Mouse (Mus musculus) left cerebral cortex, postnatal 36 days (tissue): ENCODE measurements around the gene Barhl1. TPM values are rescaled to one million over a fixed set of nuclear protein-coding genes. Genes with fewer than 3 reads are reported as not detected.

Experiments used
- DNase-seq, 2 experiments: peaks; one replicate each; pipeline ENCODE4 v3.0.0; 2021 to 2022; ENCODE audit warnings: low spot score in 2 of 2, mixed read lengths in 1 of 2
- intact Hi-C: fragments of 180-260 bp; cut with DNase I; formaldehyde crosslinking; loops from one replicate; pipeline ENCODE4 v1.15.1; 2025
- total RNA-seq, 2 experiments: library from RNA; stranded (reverse); gene quantifications; 2 replicates each; pipeline ENCODE4 v1.2.3; 2021

Gene Barhl1
- total RNA-seq, 2 experiments from 2014 or later, result not detected

DNA sequence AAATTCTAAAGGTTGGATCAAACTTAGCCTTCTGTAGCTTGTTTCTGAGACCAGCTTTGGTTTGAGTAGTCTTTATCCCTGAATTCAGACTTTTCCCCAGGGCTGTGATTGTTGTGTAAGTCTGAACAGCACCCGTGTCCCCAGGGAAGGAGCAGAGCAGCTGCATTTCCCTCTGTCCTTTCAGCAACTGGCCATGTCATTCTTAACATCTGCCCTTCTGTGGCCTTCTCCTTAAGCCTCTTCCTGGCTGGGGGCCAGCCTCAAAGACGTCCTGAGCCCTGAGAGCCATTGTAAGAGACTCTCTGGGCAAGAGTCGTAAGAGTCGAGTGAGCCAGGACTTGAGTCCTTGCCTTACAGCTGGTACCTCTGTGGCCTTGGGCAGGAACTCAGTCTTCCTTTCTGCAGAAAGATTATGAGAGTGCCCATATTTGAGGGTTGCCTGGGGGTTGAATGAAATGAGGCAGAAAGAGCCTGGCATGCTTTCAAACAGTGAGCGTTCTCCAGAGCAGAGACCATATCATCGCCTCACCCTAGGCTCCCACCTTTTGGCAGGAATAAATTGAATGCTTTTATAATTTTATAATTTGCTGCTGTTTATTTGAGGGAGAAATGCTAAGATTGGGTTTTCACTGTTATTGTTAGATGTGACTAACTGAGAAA is 33.5 kb downstream of the Barhl1 start:
- intact Hi-C loops, result no loop called here

DNA sequence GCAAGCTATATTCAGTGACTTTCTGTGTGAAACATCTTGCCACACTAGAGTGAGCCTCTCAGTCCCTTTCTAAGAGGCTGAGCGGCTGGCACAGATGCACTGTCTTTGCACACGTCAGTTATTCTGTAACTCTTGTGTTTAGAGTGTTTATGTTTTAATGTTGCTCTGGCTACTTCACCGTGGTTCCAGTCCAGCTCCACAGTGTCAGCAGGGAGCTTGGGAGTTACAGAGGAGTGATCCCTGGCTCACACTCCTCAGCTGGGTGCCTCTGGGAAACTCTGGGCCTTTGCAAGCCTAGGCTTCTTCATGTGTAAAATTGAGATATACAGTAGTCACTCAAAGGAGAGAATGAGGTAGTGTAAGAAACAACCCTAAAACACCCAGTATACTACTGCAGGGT is 34.4 kb downstream of the Barhl1 start:
- intact Hi-C loops, result no loop called here
- no peak for DNase-seq

More for the DNA sequence above, 33.5 kb downstream of the Barhl1 start:
- no peak for DNase-seq

DNA sequence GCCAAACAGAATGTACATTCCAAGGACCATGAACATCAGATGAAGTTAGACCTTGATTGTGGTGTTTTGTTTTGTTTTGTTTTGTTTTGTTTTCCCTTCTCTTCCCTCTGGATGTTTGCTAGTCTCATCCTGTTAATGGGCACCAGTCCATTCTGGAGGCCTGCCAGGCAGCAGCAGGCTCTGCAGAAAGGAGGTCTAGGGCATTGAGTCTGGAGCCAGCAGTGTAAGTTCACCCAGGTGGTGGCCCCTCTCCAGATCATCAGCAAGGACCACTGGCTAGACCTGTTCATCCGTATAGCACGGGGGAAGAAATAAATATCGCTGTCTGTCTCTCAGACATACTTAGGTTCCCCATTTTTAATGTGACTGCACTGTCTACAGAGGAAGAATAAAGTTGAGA is 35.2 kb downstream of the Barhl1 start:
- intact Hi-C loops, result no loop called here

DNA sequence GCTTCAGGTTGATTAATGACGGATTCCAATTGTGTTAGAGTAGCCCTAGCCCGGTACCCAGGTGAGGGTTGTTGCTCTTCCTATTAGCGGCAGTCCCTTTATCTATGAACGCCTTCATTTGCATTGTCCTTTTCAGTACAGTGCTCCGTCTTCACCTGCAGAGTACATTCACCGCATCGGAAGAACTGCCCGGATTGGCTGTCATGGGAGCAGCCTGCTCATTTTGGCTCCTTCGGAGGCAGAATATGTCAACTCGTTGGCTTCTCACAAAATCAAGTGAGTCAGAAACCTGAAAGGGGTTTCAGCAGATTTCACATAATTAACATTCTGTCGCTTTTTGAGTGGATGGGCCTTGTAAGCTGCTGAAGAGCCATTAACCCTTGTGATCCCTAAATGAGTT is 40.9 kb downstream of the Barhl1 start:
- intact Hi-C loops, result no loop called here
- DNase-seq, result no peak

More for the DNA sequence above, 35.2 kb downstream of the Barhl1 start:
- no peak for DNase-seq

DNA sequence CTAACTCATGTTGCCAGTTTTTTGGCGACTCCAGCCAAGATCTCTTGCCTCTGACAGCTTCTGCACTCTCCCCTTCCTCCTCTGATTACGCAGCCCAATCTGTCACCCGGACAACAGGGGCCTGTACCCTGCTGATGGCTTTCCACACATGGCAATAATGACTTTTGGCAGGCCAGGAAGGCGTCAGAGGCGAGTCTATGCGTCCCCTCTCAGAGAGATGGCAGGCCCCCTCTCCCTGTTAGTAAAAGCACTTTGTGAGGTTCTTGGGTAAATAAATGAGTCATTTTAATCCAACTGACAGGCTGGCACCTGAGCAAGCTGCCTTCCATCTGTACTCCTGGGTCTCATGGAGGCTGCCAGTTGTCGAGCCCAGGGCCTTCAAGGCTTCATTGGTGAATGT is 49.0 kb downstream of the Barhl1 start:
- intact Hi-C loops, result no loop called here
- no peak for DNase-seq

DNA sequence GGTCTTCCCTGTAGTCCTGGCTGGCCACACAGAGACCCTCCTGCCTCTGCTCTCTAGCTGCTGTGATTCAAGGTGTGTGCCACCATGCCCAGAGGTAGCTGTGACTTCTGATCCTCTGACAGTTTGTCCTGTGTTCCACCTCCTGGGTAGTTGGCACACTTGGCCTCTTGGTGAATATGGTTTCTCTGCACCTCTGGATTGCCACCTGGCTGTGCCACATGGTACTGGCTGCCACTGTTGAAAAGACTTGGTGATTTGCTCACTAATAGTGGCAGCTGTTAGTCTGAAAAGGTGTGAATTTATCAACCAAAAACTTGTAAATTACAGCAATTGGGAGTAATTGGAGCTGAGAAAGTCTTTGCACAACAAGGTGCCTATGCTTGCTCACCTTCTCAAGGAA is 52.6 kb downstream of the Barhl1 start:
- no peak for DNase-seq
- intact Hi-C loops, result no loop called here

DNA sequence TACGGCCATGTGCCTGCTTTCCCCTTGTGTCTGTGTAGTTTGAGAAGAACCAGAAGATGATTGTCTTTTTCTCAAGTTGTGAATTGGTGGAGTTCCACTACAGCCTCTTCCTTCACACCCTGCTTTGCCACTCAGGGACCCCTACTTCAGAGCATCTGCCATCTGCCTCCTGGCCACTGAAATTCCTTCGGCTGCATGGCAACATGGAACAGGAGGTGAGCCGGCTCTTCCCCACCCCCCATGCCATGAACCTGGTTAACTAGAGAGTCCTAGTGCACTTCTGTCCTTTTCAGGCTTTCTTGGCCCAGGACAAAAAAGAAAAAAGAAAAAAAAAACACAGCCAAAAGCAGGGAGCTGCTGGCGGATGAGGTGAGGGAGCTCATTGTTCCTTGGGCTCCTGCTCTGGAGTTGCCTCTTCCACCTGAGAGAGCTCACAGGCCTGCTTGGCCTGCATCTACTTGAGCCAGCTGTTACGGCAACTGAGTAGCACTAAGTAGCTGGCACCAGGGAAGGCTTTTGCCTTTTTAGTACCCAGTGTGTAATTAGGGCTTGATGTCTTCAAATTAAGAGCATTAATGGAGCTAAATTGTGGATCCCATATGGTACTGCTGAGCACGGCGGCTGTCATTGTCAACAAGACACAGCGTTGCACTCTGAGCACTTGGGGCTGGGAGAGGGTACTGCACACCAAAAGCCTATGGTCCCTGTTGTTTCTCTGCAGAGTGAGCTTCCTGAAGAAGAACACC is 55.6 kb downstream of the Barhl1 start:
- DNase-seq, result no peak
- intact Hi-C loops, result no loop called here

DNA sequence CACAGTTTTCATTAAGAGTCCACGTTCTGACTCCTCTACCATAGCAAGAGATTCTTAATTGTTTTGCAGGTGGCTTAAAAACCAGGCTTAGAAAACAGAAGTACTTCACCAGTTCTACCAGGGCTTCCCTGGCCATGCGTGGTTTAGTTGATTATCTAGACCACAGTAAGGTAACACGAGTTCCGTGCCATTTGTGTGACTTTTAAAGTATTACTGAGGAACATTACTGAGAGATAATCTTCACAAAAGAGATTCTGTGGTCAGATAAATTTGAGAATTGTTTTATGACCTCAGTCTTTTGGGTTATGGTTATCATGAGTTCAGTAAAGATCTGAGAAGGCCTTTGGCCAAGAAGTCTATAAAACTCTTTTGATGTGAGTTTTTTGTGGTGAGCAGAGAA is 57.2 kb downstream of the Barhl1 start:
- no peak for DNase-seq
- intact Hi-C loops, result no loop called here

Other genes with a start within 250 kb of the Barhl1 start
- not detected for gene Spaca9, start 216.9 kb downstream of the Barhl1 start, total RNA-seq
- 1 to 10 TPM; 1.6 to 1.7 TPM for gene Ak8, start 216.5 kb downstream of the Barhl1 start, total RNA-seq
- gene Gtf3c4, start 76.3 kb downstream of the Barhl1 start, total RNA-seq, result 10 to 100 TPM; 31.8 to 35.8 TPM
- 1 to 10 TPM; 6.2 to 8.7 TPM for gene Ddx31, start 76.3 kb downstream of the Barhl1 start, total RNA-seq
- gene Cfap77, start 138.4 kb upstream of the Barhl1 start, total RNA-seq, result under 1 TPM in 1 of 2 experiments, not detected in 1; 0.35 TPM
- gene Ttf1, start 143.6 kb upstream of the Barhl1 start, total RNA-seq, result 10 to 100 TPM in 1 of 2 experiments, 1 to 10 TPM in 1; 8.8 to 12.0 TPM
- 10 to 100 TPM; 44.1 to 48.9 TPM for gene Setx, start 207.5 kb upstream of the Barhl1 start, total RNA-seq